Mouse (Mus musculus): ENCODE data around the gene Dennd6a. TPM values are rescaled to one million over a fixed set of nuclear protein-coding genes. Genes with fewer than 3 reads are reported as not detected.

The Dennd6a gene
- polyA plus RNA-seq, 1 experiment = 3.7 TPM

DNA sequence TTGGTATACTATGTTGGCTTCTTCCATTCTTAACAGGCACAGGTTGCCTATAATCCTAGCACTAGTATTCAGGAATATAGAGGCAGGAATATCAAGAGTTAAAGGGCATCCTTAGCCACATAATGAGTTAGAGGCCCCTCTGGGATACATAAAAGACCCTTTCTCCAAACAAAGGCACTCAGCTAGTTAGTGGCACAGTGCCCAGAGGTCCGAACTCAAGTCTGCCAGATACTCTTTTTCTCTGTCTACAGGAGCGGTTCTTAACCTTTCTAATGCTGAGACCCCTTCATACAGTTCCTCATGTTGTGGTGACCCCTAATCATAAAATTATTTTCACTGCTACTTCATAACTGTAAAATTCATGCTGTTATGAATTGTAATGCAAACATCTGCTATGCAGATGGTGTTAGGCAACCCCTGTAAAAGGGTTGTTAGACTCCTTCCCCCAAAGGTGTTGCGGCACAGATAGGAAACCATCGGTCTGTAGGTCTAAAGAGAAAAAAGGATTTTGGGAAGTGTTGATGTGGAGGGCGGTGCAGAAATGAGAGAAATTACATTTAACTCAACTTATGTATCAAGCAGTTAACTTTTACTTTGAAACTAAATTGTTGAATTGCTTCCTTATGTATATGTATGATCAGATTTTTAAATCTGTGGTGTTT lies 72.5 kb downstream of the Dennd6a start:
- no peaks in the 10 kb centered on the region for H3K4me1 ChIP-seq (ENCODE audit: control insufficient read depth, insufficient read depth, low read length)
- H3K4me3 ChIP-seq (ENCODE audit: control insufficient read depth, low read depth, low read length) = no peak overlapping the region
- no peak overlapping the region for H3K27ac ChIP-seq (ENCODE audit: control insufficient read depth, insufficient read depth, low read depth, low read length)
- H3K27me3 ChIP-seq (ENCODE audit: control insufficient read depth, insufficient read depth, low read length) = no peaks in the 10 kb centered on the region
- H3K36me3 ChIP-seq (ENCODE audit: control insufficient read depth, insufficient read depth, low read length) = peaks cover 1% of the 10 kb centered on the region; the same call in 1 of the 2 replicates
- TF ChIP-seq POLR2A (IDR thresholded peaks at IDR 0.05; ENCODE audit: control insufficient read depth, low read depth, low read length) = no peak

DNA sequence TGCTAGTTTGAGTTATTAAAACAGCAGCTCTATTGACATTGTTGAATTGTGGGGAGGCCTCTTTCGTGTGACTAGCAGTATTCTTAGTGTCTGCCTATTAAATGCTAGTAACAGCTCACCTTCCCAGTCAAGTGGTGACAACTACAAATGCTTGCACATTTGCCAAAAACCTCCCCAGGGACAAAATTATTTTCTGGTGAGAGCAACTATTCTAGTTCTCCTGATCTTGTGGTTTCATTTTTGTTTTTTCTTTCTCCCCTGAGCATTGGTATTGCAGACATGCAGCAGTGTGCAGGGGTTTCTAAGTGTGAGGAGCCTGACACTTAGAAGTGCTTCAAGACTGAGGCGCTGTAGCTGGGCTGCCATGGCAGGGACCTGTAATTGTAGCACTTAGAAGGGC lies 74.2 kb downstream of the Dennd6a start:
- Histone ChIP-seq H3K4me1 (ENCODE audit: control insufficient read depth, insufficient read depth, low read length) (no peaks in the 10 kb centered on the region), H3K36me3 (ENCODE audit: control insufficient read depth, insufficient read depth, low read length) (peaks cover 1% of the 10 kb centered on the region; the same call in 1 of the 2 replicates), H3K27me3 (ENCODE audit: control insufficient read depth, insufficient read depth, low read length) (no peaks in the 10 kb centered on the region), H3K4me3 (ENCODE audit: control insufficient read depth, low read depth, low read length) (no peak overlapping the region), H3K27ac (ENCODE audit: control insufficient read depth, insufficient read depth, low read depth, low read length) (no peak overlapping the region)
- no peak for TF ChIP-seq CTCF (IDR thresholded peaks at IDR 0.05; ENCODE audit: control insufficient read depth, insufficient read depth, insufficient replicate concordance, low read depth, low read length)
- no peak for TF ChIP-seq POLR2A (IDR thresholded peaks at IDR 0.05; ENCODE audit: control insufficient read depth, low read depth, low read length)

DNA sequence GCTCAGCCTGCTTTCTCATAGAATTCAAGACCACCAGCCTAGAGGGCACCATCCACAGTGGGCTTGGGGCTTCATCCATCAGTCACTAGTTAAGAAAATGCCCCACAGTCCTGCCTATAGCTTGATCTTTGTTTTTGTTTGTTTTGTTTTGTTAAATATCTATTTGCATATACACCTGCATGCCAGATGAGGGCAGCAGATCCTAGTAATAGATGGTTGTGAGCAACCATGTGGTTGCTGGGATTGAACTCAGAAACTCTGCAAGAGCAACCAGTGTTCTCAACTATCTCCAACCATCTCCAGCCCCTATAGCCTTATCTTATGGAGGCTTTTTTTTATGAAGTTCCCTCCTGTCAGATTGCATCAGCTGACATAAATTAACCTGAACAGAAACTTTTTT lies 78.2 kb downstream of the Dennd6a start:
- H3K27ac ChIP-seq (ENCODE audit: control insufficient read depth, insufficient read depth, low read depth, low read length) = no peak overlapping the region
- no peak overlapping the region for H3K4me3 ChIP-seq (ENCODE audit: control insufficient read depth, low read depth, low read length)
- no peaks in the 10 kb centered on the region for H3K27me3 ChIP-seq (ENCODE audit: control insufficient read depth, insufficient read depth, low read length)
- no peak for TF ChIP-seq POLR2A (IDR thresholded peaks at IDR 0.05; ENCODE audit: control insufficient read depth, low read depth, low read length)
- H3K4me1 ChIP-seq (ENCODE audit: control insufficient read depth, insufficient read depth, low read length) = no peaks in the 10 kb centered on the region
- H3K36me3 ChIP-seq (ENCODE audit: control insufficient read depth, insufficient read depth, low read length) = peaks cover 1% of the 10 kb centered on the region; the same call in 1 of the 2 replicates

DNA sequence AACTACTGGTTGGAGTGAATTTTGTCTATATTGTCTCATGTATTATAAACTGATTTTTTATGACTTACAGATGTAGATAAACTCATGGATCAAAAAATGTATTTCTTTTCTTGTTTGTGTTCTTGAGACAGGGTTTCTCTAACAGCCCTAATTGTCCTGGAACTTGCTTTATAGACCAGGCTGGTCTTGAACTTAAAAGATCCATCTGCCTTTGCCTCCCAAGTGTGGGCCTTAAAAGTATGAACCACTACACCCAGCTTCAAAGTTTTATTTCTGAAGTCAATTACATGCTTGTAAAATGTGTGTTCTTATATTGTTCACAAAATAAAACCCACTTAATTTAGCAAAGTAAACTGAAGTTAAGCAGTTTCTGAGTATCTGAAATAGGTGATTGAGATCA lies 84.5 kb downstream of the Dennd6a start:
- Histone ChIP-seq H3K27ac (ENCODE audit: control insufficient read depth, insufficient read depth, low read depth, low read length) (no peak overlapping the region), H3K27me3 (ENCODE audit: control insufficient read depth, insufficient read depth, low read length) (no peaks in the 10 kb centered on the region), H3K36me3 (ENCODE audit: control insufficient read depth, insufficient read depth, low read length) (peaks cover 1% of the 10 kb centered on the region; the same call in 1 of the 2 replicates), H3K4me1 (ENCODE audit: control insufficient read depth, insufficient read depth, low read length) (no peaks in the 10 kb centered on the region), H3K4me3 (ENCODE audit: control insufficient read depth, low read depth, low read length) (no peak overlapping the region)
- no peak for TF ChIP-seq CTCF (IDR thresholded peaks at IDR 0.05; ENCODE audit: control insufficient read depth, insufficient read depth, insufficient replicate concordance, low read depth, low read length)
- TF ChIP-seq POLR2A (IDR thresholded peaks at IDR 0.05; ENCODE audit: control insufficient read depth, low read depth, low read length) = no peak

DNA sequence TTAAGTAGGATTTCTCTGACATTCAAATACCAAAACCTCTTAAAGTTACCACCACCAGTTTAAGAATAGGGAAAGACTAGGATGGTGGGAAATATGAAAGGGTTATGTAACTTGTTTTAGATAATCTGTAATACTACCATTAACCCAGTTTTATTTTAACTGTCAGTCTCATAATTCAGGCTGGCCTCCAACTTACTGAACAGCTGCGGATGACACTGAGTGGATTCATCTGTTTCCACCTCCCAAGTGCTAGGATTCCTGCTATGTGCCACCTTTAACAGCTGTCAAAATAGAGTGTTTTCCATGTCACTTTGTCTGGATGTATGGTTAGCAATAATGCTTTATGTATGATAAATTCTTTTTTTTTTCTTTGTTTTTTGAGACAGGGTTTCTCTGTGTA lies 86.6 kb downstream of the Dennd6a start:
- no peaks in the 10 kb centered on the region for H3K27me3 ChIP-seq (ENCODE audit: control insufficient read depth, insufficient read depth, low read length)
- H3K36me3 ChIP-seq (ENCODE audit: control insufficient read depth, insufficient read depth, low read length) = peaks cover 1% of the 10 kb centered on the region; the same call in 1 of the 2 replicates
- TF ChIP-seq POLR2A (IDR thresholded peaks at IDR 0.05; ENCODE audit: control insufficient read depth, low read depth, low read length) (no peak), CTCF (IDR thresholded peaks at IDR 0.05; ENCODE audit: control insufficient read depth, insufficient read depth, insufficient replicate concordance, low read depth, low read length) (no peak)
- no peaks in the 10 kb centered on the region for H3K4me1 ChIP-seq (ENCODE audit: control insufficient read depth, insufficient read depth, low read length)
- H3K4me3 ChIP-seq (ENCODE audit: control insufficient read depth, low read depth, low read length) = no peak overlapping the region
- no peak overlapping the region for H3K27ac ChIP-seq (ENCODE audit: control insufficient read depth, insufficient read depth, low read depth, low read length)

DNA sequence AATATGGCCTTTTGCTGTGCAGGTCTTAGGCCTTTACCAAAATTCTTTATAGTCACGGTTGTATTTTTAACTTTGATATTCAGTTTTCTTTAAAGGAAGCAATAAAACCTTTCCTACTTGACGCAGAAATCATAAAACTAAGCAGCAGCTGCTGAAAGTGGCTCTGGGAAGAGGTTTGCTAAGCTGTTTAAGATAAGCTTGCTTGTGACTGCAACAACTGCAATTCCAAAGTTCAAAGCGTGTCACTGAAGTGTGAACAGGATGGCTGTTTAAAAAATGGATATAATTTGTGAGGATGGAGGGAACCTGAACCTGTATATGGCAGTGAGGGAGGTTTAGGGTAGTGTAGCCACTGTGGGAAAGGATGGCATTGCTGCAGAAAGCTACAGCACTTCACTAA lies 88.4 kb downstream of the Dennd6a start:
- H3K36me3 ChIP-seq (ENCODE audit: control insufficient read depth, insufficient read depth, low read length) = peaks cover 1% of the 10 kb centered on the region; the same call in 1 of the 2 replicates
- H3K4me3 ChIP-seq (ENCODE audit: control insufficient read depth, low read depth, low read length) = no peak overlapping the region
- H3K27me3 ChIP-seq (ENCODE audit: control insufficient read depth, insufficient read depth, low read length) = no peaks in the 10 kb centered on the region
- no peak overlapping the region for H3K27ac ChIP-seq (ENCODE audit: control insufficient read depth, insufficient read depth, low read depth, low read length)
- H3K4me1 ChIP-seq (ENCODE audit: control insufficient read depth, insufficient read depth, low read length) = no peaks in the 10 kb centered on the region
- TF ChIP-seq POLR2A (IDR thresholded peaks at IDR 0.05; ENCODE audit: control insufficient read depth, low read depth, low read length) = no peak
- no peak for TF ChIP-seq CTCF (IDR thresholded peaks at IDR 0.05; ENCODE audit: control insufficient read depth, insufficient read depth, insufficient replicate concordance, low read depth, low read length)

DNA sequence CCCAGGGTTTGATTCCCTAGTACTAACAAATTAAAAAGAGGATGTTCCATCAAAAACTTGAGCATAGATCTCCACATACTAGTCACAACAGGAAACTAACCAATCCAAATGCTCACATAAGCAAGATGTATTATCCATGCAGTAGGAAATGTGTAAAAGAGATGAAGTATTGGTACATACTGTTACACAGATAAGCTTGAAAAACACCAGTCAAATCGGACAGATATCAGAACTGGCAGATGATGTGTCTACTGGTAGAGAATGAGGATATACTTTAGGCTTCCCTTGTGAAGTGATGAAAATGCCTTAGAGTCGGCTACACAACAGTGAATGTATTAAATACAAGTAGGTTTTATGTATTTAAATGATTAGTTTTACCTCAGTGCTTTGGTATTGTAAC lies 88.8 kb downstream of the Dennd6a start:
- Histone ChIP-seq H3K4me1 (ENCODE audit: control insufficient read depth, insufficient read depth, low read length) (no peaks in the 10 kb centered on the region), H3K4me3 (ENCODE audit: control insufficient read depth, low read depth, low read length) (no peak overlapping the region), H3K27me3 (ENCODE audit: control insufficient read depth, insufficient read depth, low read length) (no peaks in the 10 kb centered on the region), H3K36me3 (ENCODE audit: control insufficient read depth, insufficient read depth, low read length) (no peaks in the 10 kb centered on the region), H3K27ac (ENCODE audit: control insufficient read depth, insufficient read depth, low read depth, low read length) (no peak overlapping the region)
- TF ChIP-seq CTCF (IDR thresholded peaks at IDR 0.05; ENCODE audit: control insufficient read depth, insufficient read depth, insufficient replicate concordance, low read depth, low read length) (no peak), POLR2A (IDR thresholded peaks at IDR 0.05; ENCODE audit: control insufficient read depth, low read depth, low read length) (no peak)

DNA sequence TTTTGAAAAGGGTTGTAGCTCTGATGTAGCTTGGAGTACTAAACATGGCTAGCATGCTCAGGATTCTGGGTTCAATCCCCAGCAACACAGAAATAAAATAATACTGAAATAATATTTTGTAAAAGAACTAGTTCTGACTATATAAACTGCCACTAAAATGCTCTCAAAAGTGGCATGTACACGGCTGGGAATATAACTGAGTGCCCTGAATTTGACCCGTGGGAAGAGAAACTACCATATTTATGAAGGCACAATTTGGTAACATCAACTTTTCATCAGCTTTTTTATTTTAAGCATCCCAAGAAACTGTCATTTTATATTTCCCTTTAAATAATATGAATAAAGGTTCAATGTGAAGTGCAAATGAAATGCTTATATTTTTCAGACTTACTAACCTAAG lies 90.2 kb downstream of the Dennd6a start:
- Histone ChIP-seq H3K4me3 (ENCODE audit: control insufficient read depth, low read depth, low read length) (no peak overlapping the region), H3K36me3 (ENCODE audit: control insufficient read depth, insufficient read depth, low read length) (no peaks in the 10 kb centered on the region), H3K4me1 (ENCODE audit: control insufficient read depth, insufficient read depth, low read length) (peaks cover 3% of the 10 kb centered on the region), H3K27me3 (ENCODE audit: control insufficient read depth, insufficient read depth, low read length) (no peaks in the 10 kb centered on the region), H3K27ac (ENCODE audit: control insufficient read depth, insufficient read depth, low read depth, low read length) (no peak overlapping the region)
- TF ChIP-seq POLR2A (IDR thresholded peaks at IDR 0.05; ENCODE audit: control insufficient read depth, low read depth, low read length) (no peak), CTCF (IDR thresholded peaks at IDR 0.05; ENCODE audit: control insufficient read depth, insufficient read depth, insufficient replicate concordance, low read depth, low read length) (no peak)
